Mouse (Mus musculus): ENCODE measurements around the gene Gpr157.

Gene Gpr157

GRCm38 (mm10) chr4:150109636-150110035 lies 22.5 kb downstream of the Gpr157 start:
- DNase-seq (ENCODE audit: low spot score in 2 of 2): no peak

- no peak for DNase-seq (ENCODE audit: low spot score in 2 of 2)
Measured at GRCm38 (mm10) chr4:150110373-150110772, 23.2 kb downstream of the Gpr157 start.

DNA sequence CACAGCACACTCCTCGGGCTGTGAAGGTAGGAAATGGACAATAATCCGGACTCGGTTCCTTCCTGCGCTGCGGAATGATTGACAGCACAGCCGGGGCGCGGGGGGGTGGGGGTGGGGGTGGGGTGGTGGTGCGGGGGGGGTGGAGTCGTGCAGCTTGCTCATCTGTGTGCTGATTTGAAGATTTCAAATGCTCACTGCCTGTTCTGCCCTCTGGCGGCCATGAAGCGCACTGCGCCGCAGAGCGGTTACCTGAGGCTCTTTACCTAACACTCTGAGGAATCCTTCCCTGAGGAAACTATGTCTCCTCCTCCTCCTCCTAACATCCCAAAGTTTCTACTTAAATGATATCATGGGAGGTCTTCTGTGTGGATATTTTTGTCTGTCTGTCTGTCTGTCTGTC lies 25.7 kb downstream of the Gpr157 start:
- peak; percentile 66 to 83 for DNase-seq (ENCODE audit: low spot score in 2 of 2)

GRCm38 (mm10) chr4:150114505-150115061 lies 27.4 kb downstream of the Gpr157 start:
- no peak for DNase-seq (ENCODE audit: low spot score in 2 of 2)

GRCm38 (mm10) chr4:150117311-150117710 lies 30.1 kb downstream of the Gpr157 start:
- DNase-seq (ENCODE audit: low spot score in 2 of 2): no peak

GRCm38 (mm10) chr4:150118163-150118562 lies 31.0 kb downstream of the Gpr157 start:
- DNase-seq (ENCODE audit: low spot score in 2 of 2): no peak

DNA sequence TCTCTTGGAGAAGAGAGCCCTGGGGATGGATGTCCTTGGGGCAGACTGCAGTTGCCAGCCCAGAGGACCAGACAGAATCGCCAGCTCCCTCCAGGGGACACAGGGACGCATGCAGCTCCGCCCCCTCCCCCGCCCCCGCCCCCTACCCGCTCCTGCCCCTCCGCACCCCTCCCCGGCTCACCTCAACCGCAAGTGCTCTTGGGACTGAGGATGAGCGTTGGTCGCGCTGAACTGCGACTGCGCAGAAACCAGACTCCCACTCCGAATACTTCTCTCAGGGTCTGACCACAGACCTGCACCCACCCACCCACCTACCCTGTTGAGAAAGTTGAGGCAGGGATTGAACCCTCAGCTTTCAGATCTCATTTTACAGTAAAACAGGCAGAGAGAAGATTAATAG lies 31.9 kb downstream of the Gpr157 start, which contains the start of gene Slc2a5:
Gene Slc2a5 (plus strand): TSS at position 229 of the 400 bp plus-strand sequence.
- DNase-seq (ENCODE audit: low spot score in 2 of 2): no peak

- no peak for DNase-seq (ENCODE audit: low spot score in 2 of 2)
Measured at GRCm38 (mm10) chr4:150119640-150120039, 32.5 kb downstream of the Gpr157 start.

DNA sequence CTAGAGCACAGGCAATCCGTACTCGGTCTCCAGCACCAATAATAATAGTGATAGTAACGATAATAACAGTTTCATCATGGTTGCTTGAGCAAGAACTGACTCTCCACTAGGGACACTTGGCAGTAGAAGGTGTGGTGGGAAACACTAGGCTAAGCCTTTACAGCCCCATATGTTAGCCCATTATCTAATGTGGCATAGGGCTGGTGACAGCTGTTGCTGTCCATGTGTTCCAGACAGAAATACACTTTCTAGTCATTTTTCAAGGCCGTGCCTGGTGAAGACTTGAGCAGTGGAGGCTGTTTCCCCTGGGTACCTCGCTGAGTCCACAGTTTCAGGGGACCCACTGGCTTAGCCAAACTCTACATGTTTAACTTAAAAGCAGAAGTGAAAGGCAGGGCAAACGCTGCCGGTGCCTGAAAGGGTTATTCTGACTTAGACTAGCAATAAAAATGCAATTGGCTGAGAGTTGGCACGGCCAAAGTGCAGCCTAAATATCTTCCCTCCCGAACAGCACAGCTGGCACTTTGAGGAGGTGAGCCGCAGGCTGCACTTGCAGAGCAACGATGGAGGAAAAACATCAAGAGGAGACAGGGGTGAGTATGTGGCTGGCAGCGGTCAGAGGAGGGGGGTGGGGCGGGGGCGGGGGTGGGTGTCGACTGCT lies 33.1 kb downstream of the Gpr157 start:
- DNase-seq (ENCODE audit: low spot score in 2 of 2): peak in 1 of 2 experiments; percentile 34

DNA sequence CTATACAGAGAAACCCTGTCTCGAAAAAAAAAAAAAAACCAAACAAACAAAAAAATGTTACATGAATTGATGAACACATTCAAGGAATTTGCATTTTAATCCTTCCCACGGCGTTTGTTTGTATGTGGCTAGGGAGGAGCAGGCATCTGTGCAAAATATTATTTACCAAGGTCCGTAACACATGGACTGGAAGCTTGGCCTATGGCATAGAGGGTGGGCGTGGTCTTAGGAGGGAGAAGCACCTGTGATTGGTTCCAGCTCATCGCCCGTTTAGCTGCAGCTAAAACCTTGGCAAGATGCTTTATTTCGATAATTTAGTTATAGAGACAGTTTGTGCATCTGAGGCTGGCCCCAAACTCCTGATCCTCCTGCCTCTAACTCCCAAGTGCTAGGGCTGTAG lies 34.3 kb downstream of the Gpr157 start:
- no peak for DNase-seq (ENCODE audit: low spot score in 2 of 2)

- DNase-seq (ENCODE audit: low spot score in 2 of 2): no peak
Measured at GRCm38 (mm10) chr4:150122476-150122875, 35.3 kb downstream of the Gpr157 start.

DNA sequence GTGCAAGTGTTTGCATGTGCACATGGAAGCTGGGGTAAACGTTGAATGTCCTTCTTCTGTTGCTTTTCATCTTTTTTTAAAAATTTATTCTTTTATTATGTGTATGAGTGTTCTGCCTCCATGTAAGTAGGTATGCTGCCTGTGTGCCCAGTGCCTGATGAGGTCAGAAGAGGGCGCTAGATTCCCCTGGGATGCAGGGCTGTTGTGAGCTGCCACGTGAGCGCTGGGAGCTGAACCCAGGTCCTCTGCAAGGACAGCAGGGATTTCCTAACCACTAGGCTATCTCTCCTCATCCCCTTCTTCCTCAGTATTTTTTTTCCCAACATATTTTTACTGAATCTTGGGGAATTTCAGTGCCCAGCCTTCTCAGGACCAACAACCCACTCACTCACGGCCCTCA lies 39.2 kb downstream of the Gpr157 start:
- no peak for DNase-seq (ENCODE audit: low spot score in 2 of 2)

GRCm38 (mm10) chr4:150127894-150128293 lies 40.7 kb downstream of the Gpr157 start:
- no peak for DNase-seq (ENCODE audit: low spot score in 2 of 2)

GRCm38 (mm10) chr4:150128571-150128970 lies 41.4 kb downstream of the Gpr157 start:
- DNase-seq (ENCODE audit: low spot score in 2 of 2): no peak

DNA sequence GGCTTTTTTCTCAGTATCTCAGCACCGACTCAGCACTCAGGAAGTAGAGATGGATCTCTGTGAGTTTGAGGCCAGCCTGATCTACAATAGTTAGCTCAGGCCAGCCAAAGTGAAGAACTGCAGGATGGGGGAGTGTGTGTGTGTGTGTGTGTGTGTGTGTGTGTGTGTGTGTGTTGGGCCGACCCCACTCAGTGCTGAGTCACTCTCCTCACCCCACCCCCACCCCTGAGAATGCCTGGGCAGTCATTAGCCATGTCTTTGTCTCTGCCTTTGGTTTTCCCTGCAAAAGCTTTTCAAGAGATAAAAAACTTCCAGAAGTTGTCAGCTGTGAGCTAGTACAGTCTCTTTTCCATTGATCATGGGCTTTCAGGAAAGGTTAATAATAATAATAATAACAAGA lies 43.5 kb downstream of the Gpr157 start:
- no peak for DNase-seq (ENCODE audit: low spot score in 2 of 2)

GRCm38 (mm10) chr4:150132692-150133271 lies 45.6 kb downstream of the Gpr157 start:
- DNase-seq (ENCODE audit: low spot score in 2 of 2): no peak

DNA sequence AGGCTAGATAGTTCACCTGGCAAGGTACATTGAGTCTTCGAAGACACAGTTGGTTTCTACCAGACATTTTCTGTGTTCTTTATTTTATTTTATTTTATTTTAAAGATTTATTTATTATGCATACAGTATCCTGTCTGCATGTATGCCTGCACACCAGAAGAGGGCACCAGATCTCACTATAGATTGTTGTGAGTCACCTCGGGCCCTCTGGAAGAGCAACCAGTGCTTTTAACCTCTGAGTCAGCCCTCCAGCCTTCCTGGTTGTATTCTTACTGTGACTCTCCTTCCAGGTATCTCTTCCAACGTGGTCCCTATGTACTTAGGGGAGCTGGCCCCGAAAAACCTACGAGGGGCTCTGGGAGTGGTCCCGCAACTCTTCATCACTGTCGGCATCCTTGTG lies 48.1 kb downstream of the Gpr157 start:
- DNase-seq (ENCODE audit: low spot score in 2 of 2): no peak

DNA sequence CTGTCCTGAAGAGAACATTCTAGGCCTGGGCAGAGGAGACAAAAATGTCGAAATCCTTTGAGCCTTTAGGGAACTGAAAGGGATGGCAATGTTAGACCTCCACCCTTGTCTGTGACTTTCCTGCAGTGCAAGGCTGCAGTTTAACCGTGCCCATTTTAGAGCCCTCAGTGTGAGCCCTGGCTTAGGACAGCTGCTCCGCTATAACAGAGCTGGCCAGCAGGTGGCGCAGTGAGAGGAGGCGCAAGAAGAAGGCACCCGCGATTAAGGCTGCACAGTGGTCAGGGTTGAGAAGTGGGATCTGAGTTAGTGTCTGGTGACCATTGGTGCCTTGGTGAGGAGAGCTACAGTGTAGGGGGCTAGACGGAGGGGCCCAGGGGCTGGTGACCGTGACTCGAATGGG lies 49.5 kb downstream of the Gpr157 start:
- peak; percentile 72 to 92 for DNase-seq (ENCODE audit: low spot score in 2 of 2)

DNA sequence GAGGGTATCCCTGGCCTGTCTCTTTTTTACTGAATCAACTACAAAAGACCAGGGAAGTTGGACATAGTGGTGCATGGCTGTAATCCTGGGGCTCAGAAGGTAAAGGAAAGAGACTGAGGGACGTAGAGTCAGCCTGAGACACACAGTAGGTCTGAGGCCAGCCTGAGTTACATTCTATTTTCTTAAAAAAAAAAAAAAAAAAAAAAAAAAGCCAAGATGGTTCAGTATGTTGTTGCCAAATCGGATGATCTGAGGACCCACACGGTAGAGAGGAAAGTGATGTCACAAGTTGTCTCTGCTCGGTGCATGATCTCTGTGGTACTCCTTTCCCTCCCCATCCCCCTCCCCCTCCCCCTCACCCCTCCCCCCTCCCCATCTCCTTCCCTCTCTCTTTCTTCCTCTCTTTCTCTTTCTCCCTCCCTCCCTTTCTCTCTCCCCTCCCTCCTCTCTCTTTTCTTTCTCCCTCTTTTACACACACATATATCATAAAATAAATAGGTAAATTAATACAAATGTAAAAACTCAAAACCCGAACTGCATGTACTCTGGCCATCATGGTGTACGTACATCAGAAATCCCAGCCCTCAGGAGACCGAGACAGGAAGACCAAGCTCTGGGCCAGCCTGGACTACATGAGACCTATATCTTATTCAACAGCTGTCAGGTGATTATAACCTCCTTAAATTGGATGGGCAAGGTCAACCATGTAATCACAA lies 50.4 kb downstream of the Gpr157 start:
- DNase-seq (ENCODE audit: low spot score in 2 of 2): no peak

GRCm38 (mm10) chr4:150138084-150138543 lies 50.9 kb downstream of the Gpr157 start:
- DNase-seq (ENCODE audit: low spot score in 2 of 2): peak in 1 of 2 experiments; percentile 54

DNA sequence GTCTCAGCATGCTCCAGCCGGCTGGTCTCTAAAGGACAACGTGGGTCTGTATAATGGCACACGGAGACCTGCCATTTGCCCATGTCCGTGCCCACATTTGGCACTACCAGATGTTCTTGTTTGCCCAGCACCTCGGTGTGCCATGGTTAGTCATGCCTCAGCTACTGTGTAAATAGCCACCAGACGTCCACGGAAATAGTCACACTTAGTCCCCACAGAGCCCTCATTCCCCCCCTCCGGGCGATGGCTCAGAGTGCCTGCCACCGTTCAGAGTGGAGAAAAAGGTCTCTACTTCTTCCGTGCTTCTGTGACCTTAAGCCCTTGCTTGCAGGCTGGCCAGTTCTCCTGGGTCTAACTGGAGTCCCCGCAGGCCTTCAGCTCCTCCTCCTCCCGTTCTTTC lies 51.9 kb downstream of the Gpr157 start:
- DNase-seq (ENCODE audit: low spot score in 2 of 2): no peak

DNA sequence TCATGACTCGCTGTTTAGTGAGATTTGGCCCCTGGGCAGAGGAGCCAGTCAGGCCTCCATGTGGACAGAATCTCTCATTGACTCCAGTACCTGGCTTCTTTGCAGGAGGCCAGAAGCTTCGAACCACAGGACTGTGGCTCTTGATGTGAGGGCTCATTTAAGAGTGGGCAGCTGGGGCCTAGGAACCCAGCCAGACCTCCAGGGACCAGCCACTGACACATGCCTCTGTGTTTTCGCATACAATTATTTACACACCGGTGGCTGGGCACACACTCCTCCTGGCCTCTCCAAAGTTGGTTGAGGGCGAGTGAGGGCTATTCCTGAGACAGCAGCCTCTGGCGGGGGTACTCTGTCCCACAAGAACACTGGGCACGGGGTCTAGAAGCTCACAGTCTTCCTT lies 53.2 kb downstream of the Gpr157 start:
- DNase-seq (ENCODE audit: low spot score in 2 of 2): no peak

- no peak for DNase-seq (ENCODE audit: low spot score in 2 of 2)
Measured at GRCm38 (mm10) chr4:150144242-150144641, 57.1 kb downstream of the Gpr157 start.

Measured in spleen, postnatal 4 days (tissue).